Mouse (Mus musculus) T-helper 1 cell (primary cell): ENCODE results near the gene Fank1.
"Not testable (repeated sequence)": the region's sequence is repeated elsewhere in the genome, so short reads cannot be mapped to it uniquely, and the experiment has no call there.

Source experiments
- in situ Hi-C: fragments of 300-600 bp; cut with MboI, MseI; formaldehyde crosslinking; loops from one replicate; pipeline ENCODE4 v1.15.1; 2025; ENCODE audit warnings: high pct_unique_total_duplicates

The Fank1 gene

DNA sequence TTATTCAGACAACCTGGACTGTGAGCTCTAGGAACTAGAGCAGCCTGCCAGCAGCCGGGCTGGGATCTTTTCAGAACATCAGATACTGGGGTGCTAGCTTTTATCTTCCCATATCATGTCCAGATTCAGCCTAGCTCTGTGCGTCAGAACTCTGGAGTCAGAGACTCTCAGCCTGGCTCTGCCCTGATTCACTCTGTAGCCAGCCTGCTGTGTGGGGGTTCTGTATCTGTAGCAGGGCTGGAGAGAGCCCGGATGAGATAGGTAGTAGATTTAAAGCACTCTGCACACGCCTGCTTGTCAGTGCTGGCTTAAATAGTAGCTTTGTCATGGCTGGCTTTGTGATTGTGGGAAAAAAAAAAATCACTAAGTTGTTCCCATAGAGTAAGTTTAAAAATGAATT is 51.9 kb downstream of the Fank1 start:
- in situ Hi-C loops = loop anchor here (25.0 kb wide), 1 partner anchor 1634 kb away; no protein-coding TSS in a partner anchor

DNA sequence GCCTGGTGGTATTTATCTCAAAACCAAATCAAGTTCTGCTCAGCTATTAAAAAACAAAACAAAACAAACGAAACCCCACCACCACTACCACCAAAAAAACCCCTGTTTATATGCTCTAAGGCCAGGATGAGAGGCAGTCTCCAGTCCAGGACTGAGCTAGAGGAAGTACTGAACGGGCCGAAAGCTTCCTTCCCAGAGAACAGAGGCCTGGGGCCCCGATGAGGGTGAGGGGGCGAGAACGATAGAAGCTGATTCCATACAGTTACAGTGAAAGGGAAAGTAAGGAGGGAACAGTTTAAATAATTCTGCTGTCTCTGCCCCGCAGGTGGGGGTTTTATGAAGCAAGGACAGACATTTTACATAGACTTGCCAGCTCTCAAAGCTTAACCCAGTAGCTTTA is 52.9 kb downstream of the Fank1 start:
- in situ Hi-C loops = loop anchor here (25.0 kb wide), 1 partner anchor 1633 kb away; no protein-coding TSS in a partner anchor

DNA sequence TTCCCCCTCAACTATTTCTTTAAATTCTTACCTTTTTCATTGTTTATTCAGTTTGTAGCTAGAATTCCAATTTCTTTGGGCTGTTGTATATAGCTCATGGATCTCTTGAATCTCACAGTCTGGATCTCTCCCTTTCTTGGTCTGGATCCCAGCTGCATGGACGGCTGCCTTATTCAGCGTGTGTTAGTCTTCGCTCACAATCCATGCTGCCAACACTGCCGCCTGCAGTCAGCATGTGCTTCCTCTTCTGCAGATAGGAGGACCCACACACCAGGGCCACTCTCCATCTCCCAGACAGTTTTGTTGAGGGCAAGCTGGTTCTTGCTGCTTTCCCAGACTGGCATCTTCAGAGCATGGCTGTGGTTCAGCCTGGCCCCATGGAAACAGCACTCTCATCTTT is 62.9 kb downstream of the Fank1 start:
- in situ Hi-C loops = loop anchor here (25.0 kb wide), 1 partner anchor 1623 kb away; no protein-coding TSS in a partner anchor

DNA sequence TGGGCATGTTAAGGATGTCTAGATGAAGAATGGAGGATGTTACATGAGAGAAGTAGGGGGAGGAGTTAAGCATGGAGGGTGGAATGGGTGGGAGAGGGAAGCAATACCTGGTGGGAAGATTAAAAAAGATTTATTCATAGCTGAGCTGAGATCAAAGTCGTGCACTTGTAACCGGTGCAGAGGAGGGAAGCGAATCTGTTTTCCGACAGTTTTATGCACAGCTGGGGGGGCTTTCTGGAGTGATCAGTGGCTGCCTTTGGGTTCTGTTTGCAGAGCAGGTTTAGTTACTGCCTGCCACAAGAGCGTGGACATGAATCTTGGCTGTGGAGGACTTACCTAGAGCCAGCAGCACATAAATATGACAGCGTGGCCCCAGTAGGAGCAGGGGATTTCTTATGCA is 65.4 kb downstream of the Fank1 start:
- in situ Hi-C loops = loop anchor here (25.0 kb wide), 1 partner anchor 1620 kb away; no protein-coding TSS in a partner anchor

DNA sequence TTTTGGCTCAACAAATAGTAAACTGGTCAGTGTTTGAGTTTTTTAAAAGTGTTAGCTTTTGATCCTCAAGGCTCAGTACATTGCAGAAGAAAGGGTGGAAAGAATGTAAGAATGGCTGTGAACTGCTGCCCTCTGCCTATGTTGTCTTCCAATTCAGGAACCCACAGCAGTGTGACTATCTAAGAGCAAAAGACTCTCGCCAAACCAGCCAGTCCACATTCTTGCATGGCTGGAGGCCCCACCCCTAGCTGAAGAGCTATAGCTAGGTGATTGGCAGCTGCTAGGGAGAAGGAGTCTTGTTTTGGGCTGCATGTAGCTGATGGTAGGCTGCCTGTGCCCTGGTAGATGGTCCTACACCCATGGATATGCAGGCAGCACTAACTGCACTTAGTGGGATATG is 70.5 kb downstream of the Fank1 start:
- in situ Hi-C loops = loop anchor here (25.0 kb wide), 1 partner anchor 1615 kb away; no protein-coding TSS in a partner anchor

DNA sequence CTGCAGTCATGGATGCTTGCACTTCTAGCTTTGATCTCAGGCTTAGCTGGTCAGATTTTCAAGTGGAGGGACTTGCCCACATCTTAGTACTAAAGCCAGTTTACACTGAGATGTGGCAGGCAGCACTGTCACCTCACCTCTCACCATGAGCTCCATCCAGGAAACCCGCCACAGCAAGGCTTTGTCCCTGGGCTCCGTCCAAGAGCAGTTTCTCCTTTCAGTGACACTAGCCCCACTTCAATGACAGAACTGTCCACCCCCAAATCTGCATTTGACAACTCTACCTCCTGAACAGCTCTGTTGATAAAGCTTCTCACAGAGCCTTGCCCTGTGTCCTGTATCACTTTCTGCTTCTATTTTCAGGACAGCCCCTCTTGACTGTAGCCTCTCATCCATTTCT is 71.5 kb downstream of the Fank1 start:
- in situ Hi-C loops = loop anchor here (25.0 kb wide), 1 partner anchor 1614 kb away; no protein-coding TSS in a partner anchor

DNA sequence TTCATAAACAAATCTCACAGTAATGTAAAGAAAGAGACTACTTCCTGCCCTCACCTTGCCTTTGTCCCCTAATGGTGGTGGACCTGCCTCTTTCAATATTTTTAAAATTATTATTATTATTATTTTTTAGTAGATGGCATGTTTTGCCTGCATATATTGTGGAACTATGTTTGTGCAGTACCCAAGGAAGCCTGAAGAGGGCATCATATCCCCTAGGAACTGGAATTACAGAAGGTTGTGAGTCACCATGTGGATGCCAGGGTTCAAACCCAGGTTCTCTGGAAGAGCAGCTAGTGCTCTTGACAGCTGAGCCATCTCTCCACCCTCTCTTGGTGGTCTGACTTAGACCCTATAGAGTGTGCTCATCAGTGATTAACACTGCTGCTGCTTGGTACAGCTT is 74.1 kb downstream of the Fank1 start:
- in situ Hi-C loops = no loop called here

DNA sequence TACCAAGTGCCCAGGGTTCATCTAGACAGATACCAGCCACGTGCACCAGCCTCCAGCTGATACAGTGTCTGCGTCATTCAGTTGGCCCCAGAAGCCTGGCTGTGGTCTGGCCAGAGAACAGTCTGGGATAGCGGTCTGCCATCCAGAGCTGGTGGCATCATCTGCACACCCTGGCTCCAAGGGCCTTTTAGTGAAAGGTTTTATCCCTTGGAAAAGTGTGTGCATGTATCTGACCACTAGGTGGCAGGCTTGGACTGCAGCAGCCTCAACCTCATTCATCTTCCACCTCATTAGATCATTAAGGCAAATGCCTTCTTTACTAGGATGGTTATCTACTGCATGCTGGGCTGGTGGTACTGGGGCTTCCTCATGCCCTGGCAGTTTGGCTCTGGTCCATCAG is 79.6 kb downstream of the Fank1 start:
- in situ Hi-C loops = no loop called here

DNA sequence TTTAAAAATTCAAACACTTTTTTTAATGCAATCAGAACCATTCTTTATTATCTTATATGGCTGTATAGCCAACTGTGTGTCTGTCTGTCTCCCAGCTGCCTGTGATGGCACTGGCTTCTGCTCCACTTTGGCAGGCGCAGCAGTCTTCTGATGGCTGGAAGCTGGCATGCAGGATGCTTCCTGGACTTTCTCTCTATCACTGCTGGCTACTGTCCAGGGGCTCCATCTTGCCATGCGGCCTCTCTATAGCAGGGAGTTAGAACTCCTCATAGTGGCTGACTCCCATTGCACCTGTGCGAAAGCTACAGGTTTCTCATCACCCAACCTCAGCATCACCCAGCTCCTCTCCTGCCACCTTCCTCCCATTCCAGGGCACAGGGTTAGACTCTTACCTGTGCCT is 81.8 kb downstream of the Fank1 start:
- in situ Hi-C loops = no loop called here

DNA sequence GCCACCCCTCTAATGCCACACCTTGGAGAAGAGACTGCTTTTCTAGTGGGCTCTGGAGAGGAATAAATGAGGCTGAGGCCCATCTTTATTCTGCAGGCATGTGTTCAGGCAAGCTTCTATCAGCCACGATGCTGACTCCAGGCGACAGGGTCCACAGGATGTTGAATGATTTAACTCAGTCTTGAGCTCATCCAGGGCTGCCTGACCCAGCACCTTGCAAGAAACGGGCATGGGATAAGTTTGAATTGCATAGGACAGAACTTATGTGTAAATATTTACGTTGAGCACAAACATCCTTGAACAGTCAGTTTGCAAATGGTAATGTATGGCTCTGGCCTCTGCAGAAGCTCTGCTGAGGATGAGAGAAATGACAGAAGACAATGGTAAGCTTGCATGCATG is 82.9 kb downstream of the Fank1 start:
- in situ Hi-C loops = no loop called here

DNA sequence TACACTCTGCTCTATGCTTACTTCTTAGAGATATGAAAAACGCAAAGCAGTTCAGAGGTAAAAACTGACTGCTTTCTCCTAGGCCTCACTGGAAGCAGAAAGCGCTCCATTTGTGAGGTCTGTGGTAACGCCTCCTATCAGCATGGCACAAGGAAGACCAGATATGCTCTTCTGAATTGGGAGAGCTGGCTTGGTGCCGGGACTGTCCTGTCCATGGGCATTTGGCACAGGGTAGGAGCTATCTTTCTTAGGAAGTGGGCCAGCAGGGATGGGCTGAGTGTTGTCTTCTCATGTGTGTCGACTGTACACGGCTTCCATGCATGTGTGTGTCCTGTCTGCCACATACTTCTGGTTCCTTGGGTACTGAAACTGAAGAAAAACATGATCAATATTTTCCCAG is 85.6 kb downstream of the Fank1 start:
- in situ Hi-C loops = loop anchor here (5.0 kb wide), 1 partner anchor 360 kb away; no protein-coding TSS in a partner anchor

DNA sequence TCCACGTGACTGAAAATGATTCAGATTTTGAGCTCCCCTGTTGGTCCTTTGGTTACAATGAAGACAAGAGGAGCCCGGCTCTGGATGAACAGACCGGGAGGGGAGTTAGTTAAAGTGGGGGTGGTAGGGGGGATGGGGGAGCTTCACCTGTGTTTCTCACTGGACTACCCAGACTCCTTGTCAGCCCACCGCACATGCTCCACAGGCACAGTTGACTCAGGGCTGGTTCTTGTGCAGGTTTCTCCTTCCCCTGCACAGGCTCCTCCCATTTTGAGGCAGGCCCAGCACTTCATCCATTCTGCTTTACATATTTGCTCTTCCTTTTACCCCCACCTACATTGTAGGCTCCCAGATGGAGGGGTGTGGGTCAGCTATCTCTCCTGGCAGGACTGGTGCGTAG is 86.1 kb downstream of the Fank1 start:
- in situ Hi-C loops = loop anchor here (5.0 kb wide), 1 partner anchor 360 kb away; no protein-coding TSS in a partner anchor

DNA sequence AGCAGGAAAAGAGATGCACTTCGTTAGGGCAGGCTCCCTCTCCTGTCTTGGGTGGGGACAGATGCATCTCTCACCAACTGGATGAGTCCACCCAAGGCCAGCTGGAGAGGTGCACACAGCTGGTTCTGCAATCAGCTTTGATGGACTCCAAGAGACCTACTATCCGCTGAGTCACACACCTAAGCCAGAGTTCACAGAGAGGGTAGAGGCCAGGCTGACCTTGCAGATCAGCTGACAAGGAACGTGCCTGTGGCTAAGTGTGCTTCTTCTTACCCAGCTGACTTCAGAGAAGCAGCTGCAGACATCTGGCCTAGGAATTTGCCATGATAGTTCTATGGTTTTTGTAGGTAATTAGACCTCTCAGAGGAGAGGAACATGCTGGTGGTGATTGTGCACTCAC is 86.5 kb downstream of the Fank1 start:
- in situ Hi-C loops = loop anchor here (5.0 kb wide), 1 partner anchor 359 kb away; no protein-coding TSS in a partner anchor

DNA sequence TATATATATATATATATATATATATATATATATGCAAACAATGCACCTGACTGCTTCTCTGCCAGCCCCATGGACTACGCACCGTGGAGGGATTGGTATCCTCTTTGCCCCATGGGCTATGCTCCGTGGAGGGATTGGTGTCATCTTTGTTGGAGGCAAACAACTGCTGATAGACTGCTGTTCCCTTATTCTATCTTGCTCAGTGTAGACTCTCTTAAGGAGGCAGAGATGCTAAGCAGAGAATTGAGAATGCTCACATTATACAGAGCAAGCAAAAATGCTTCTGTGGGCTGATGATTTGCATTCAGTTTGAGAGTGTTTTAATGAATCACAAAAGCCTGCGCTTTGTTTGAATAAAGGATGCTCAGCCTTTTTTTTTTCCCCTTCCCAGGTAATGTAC is 87.0 kb downstream of the Fank1 start:
- in situ Hi-C loops = loop anchor here (5.0 kb wide), 1 partner anchor 359 kb away; no protein-coding TSS in a partner anchor

DNA sequence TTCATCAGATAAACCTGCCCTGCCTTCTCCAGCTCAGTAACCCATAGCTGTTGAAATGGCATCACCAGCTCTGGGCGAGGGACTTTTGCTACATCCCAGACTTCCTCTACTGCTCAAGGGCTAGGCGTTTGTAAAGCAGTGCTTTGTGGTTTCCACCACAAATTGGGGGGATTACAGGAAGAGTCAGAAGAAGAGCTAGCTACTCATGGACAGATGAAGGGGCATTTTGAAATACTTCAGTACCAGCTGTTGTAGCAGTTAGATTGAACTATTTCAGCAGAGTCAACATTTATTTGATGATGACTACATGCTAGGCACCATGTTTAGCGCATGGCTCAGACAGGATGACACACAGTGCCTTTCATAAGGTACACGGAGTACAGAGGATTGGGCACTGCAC is 93.6 kb downstream of the Fank1 start:
- in situ Hi-C loops = no loop called here

DNA sequence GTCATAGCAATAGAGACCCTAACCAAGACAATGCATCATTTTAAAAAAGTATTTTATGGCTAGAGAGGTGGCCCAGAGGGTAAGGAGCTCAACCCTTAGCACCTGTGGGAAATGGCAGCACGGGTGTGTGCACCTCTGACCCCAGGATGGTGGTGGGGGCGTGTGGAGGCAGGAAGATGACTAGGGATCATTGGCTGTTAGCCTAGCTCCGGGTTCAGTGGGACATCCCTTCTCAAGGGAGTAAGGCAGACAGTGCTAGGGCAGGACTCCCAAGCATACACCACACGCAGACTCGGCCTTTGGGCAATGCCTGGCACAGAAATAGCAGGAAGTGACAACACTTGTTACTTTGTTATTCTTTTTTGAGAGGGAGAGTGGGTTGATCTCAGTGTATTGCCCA is 96.0 kb downstream of the Fank1 start:
- in situ Hi-C loops = no loop called here

DNA sequence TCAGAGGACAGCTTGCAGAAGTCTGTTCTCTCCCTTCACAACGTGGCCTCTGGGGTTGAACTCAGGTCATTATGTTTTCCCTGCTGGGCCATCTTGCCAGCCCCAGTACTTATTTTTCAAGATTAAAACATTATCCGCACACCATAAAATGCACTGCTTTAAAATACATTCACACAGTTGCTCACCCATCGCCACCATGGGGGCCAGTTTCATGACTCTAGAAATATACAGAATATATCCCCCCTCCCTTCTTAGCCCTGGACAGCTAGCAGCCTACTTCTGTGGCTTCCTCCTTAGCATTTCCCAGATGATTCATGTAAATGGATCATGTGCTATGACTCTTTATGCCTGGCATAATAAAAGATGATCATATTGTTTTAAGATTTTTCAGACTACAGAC is 99.5 kb downstream of the Fank1 start:
- in situ Hi-C loops = no loop called here

DNA sequence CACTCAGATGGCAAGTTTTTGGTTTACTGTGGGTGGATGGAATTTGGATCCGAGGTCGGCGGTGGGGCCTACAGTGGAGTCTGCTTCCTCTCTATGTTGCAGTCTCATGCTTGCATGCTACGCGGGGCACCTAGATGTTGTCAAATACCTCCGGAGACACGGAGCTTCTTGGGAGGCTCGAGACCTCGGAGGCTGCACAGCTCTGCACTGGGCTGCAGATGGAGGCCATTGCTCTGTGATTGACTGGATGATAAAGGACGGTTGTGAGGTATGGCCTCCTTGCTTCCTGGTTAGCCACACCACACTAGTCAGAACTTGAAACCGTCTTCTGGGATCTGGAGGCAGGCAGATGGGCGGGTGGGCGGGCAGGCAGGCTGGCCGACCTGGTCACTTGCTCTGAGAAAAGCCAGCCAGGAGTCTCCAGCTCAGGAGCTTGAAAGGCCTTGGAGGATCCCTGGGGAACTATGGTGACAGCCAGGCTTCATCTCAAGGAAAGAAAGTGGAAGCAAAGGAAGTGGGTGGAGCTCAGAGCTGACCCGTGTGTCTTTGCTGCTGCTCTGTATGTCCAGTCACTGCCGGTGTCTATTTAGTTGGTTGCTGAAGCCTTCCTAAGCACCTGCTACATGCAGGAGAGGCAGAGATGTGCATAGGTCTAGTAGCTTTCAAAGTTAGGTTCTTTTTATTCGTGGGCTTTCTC is 100.1 kb downstream of the Fank1 start:
- in situ Hi-C loops = no loop called here

DNA sequence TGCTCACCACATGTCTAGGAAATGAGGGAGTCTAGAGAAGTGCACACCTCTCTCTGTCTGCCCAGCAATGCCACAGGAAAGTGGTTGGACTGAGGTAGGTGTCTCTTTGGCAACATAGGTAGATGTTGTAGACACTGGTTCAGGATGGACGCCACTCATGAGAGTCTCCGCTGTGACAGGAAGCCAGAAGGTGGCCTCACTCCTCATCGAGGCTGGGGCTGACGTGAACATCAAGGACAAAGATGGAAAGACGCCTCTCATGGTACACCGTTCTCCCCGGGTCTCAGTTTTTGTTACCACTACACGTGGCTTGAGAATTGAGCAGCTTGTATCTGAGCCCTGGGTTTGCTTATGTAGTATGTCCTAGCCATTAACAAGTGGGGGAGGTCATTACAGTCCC is 103.1 kb downstream of the Fank1 start:
- in situ Hi-C loops = no loop called here

DNA sequence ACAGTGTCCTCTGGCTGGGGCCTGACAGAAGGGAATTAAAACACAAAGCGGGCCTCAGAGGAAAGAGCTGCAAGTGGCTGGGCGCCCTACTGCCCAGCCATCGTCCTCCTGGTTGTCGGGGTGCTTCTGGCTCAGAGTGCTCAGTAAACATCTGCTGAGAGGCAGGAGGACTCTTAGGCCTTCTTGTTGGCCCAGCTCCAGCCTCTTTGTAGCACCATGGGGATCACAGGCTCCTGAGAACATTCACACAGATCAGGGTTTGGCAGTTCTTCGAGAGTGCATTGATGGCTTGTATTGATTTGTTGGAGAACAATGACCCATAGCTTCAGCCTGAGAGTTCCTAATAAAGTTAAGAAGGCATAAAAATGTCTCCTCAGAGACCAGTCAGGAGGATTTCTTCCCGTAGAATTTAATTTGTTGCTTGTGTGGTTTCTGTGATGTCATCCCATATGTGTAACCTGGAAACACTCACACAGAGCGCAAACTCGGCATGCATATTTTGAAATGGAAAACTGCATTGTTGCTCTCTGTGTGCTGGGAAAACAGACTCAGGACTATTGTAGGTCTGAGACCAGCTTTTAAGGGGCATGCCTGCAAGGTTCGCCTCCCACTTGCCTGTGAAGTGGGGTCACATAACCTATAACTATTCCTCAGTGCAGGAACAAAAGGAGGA is 108.2 kb downstream of the Fank1 start:
- in situ Hi-C loops = not testable (repeated sequence)

DNA sequence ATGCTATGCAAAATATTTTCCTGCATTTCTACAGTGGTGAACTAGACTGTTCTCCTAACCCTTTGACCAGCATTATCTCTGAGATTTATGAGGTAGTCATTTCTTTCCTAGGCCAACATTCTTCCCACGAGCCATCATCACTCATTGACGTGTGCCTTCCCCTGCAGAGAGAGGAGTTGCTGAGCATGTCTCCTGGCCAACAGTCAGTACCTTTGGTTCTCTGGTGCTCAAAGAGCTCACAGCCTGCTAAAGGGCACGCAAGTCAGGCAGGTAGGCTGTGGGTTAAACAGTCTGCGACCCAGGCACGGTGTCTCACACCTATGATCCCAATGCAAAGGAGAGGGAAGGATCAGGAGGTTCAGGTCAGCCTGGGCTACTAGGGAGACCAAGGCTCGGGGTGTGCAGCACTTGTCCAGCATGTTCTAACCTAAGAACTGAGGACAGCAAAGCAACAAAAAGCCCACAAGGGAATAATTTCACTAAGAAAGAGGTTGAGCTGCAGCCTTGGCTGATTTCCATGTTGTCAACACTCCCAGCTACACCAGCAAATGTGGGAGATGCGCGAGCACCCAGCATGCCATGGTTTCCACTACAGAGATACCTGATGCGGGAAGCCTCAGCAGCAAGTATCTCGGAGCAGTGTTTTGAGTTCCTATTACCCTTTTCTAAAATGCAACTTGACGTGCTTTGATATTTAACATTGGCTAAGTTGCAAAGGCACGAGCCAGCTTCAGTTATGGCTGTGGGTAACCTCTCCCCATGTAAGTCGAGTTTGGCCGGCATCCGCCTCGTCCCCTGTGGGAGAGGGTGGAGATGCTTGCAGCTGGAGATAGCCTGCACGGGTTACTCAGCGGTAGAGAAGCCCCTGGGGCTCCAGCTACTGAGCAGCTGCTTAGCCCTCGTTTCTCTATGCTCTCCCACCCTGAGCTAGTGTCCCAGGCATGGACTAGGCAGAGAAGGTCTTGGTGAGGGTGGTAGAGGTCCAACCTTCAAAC is 112.6 kb downstream of the Fank1 start:
- in situ Hi-C loops = no loop called here

DNA sequence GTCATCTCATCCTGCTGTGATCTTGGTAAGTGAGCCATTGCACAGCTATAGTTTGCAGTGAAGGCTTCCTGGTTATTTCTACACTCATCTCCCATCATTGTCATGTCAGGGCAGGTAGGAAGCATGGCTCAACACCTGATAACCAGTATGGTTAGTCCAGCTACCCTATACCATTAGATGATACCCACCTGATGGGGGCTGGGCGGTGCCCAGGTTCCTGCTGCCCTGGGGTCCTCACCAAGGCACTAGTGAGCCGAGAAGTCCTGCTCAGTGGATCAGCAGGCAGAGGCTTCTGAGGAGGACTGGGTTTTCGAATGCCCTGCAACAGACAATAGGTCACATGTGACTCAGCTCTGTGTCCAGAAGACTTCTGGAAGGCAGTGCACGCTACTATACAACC is 113.3 kb downstream of the Fank1 start:
- in situ Hi-C loops = no loop called here
